Mouse (Mus musculus) embryonic fibroblast, embryonic 13.5 days (primary cell): ENCODE results near the gene Tubgcp3.

Source experiments
- CTCF ChIP-seq: IDR thresholded peaks from 2 replicates; pipeline ENCODE4 v1.5.1; 2011; ENCODE audit warnings: mild to moderate bottlenecking, control low read depth, low read length, moderate library complexity, borderline replicate concordance; ENCODE audit not compliant: insufficient read depth
- POLR2A ChIP-seq: IDR thresholded peaks from 2 replicates; pipeline ENCODE4 v1.6.1; 2011; ENCODE audit warnings: low read depth, mild to moderate bottlenecking, control low read depth, low read length, moderate library complexity

GRCm38 (mm10) chr8:12702290-12702689 lies 30.2 kb upstream of the Tubgcp3 start:
- TF ChIP-seq CTCF, result no peak
- no peak for TF ChIP-seq POLR2A
